Mouse (Mus musculus): Measurements from ENCODE around the gene Dlgap1. TPM values are rescaled to one million over a fixed set of nuclear protein-coding genes. Genes with fewer than 3 reads are reported as not detected.

Gene Dlgap1
- polyA plus RNA-seq, 1 experiment from 2014 or later, result 3.9 TPM

- Histone ChIP-seq H3K9me3 (no peaks in the 10 kb centered on the region), H3K4me3 (no peak overlapping the region), H3K27me3 (no peaks in the 10 kb centered on the region), H3K9ac (no peak overlapping the region), H3K36me3 (no peaks in the 10 kb centered on the region), H3K4me1 (peaks cover 26% of the 10 kb centered on the region), H3K27ac (no peak overlapping the region), H3K4me2 (no peak overlapping the region)
- 93% methylated on average over 5 of the region's 5 CpGs for WGBS
- ATAC-seq (ENCODE audit: insufficient number of reproducible peaks, insufficient read depth, low FRiP score, low TSS enrichment, low read depth), result no peak
These were observed 775.8 kb downstream of the Dlgap1 start for GRCm38 (mm10) chr17:70744570-70745153.

DNA sequence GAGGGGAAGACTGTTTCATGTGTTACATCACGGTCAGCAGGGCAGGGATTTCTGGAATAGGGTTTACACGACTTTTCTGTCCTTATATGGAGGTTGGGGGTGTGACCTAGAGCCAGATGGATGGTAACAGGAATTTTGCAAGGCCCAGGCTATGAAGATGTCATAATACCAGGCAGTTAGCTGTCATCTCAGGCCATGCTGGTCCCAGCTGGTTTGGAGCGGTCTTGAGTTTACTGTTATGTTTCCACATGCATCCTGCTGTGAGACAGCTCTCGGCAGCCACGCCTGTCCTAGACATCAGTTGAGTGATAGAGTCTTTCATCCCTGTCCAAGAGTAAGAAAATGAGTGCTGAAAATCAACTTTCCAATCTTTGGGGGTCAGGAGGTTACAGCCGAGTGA is 776.5 kb downstream of the Dlgap1 start:
- H3K4me3 ChIP-seq, result no peak overlapping the region
- H3K27me3 ChIP-seq, result no peaks in the 10 kb centered on the region
- H3K9me3 ChIP-seq, result no peaks in the 10 kb centered on the region
- no peaks in the 10 kb centered on the region for H3K36me3 ChIP-seq
- no peak overlapping the region for H3K9ac ChIP-seq
- 76% methylated on average over 6 of the region's 6 CpGs for WGBS
- H3K27ac ChIP-seq, result no peak overlapping the region
- H3K4me1 ChIP-seq, result peaks cover 26% of the 10 kb centered on the region
- no peak for ATAC-seq (ENCODE audit: insufficient number of reproducible peaks, insufficient read depth, low FRiP score, low TSS enrichment, low read depth)
- no peak overlapping the region for H3K4me2 ChIP-seq

DNA sequence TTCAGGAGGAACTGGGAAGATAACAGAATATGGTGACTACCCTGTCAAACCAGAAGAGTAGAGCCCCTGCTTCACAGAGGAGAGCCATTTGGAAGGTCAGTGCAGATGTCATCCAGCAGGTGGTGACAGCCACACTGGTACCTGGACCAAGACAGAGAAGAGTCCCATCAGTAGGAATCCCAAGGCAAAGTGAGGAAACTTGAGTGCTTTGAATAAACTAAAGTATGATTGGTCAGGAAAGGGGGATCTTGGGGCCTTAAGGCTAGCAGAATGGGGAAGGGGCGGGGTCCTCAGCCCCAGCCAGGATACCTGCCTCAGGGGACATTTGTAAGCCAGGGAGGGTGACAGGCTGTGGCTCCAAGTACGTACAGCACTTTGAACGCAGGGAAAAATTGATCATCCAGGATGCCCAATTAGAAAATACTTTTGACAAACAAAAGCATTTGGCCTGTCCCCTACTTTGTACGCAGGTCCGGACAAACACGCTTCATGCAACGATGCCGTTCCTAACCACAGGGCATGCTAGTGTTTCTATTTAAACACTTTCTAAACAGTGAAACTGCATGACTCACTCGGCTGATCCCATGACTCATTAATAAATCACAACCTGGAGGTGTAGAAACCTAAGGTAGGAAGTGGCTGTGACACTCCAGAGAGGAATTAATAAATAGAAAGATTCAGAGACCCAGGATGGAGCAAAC is 777.7 kb downstream of the Dlgap1 start:
- WGBS, result 26% methylated on average over 9 of the region's 9 CpGs
- Histone ChIP-seq H3K9ac (no peak overlapping the region), H3K27me3 (no peaks in the 10 kb centered on the region), H3K4me1 (peaks cover 36% of the 10 kb centered on the region), H3K4me2 (peak overlapping the region; percentile 4; the same call in 1 of the 2 replicates), H3K27ac (no peak overlapping the region), H3K9me3 (no peaks in the 10 kb centered on the region), H3K4me3 (no peak overlapping the region), H3K36me3 (no peaks in the 10 kb centered on the region)
- ATAC-seq (ENCODE audit: insufficient number of reproducible peaks, insufficient read depth, low FRiP score, low TSS enrichment, low read depth), result no peak

- Histone ChIP-seq H3K9ac (peak overlapping the region; percentile 65), H3K27me3 (no peaks in the 10 kb centered on the region), H3K4me3 (peak overlapping the region; percentile 37), H3K4me2 (peak overlapping the region; percentile 60), H3K36me3 (no peaks in the 10 kb centered on the region), H3K9me3 (no peaks in the 10 kb centered on the region), H3K4me1 (peaks cover 36% of the 10 kb centered on the region), H3K27ac (peak overlapping the region; percentile 83)
- under 1% methylated on average over 23 of the region's 23 CpGs for WGBS
- ATAC-seq (ENCODE audit: insufficient number of reproducible peaks, insufficient read depth, low FRiP score, low TSS enrichment, low read depth), result no peak
These were observed 779.0 kb downstream of the Dlgap1 start for GRCm38 (mm10) chr17:70747731-70748475.

GRCm38 (mm10) chr17:70748476-70748830 is 779.6 kb downstream of the Dlgap1 start:
- Histone ChIP-seq H3K36me3 (no peaks in the 10 kb centered on the region), H3K4me3 (peak overlapping the region; percentile 37), H3K9me3 (no peaks in the 10 kb centered on the region), H3K4me1 (peaks cover 36% of the 10 kb centered on the region), H3K4me2 (peak overlapping the region; percentile 60), H3K27me3 (no peaks in the 10 kb centered on the region), H3K27ac (peak overlapping the region; percentile 83), H3K9ac (peak overlapping the region; percentile 65)
- no peak for ATAC-seq (ENCODE audit: insufficient number of reproducible peaks, insufficient read depth, low FRiP score, low TSS enrichment, low read depth)
- 6% methylated on average over 10 of the region's 10 CpGs for WGBS

DNA sequence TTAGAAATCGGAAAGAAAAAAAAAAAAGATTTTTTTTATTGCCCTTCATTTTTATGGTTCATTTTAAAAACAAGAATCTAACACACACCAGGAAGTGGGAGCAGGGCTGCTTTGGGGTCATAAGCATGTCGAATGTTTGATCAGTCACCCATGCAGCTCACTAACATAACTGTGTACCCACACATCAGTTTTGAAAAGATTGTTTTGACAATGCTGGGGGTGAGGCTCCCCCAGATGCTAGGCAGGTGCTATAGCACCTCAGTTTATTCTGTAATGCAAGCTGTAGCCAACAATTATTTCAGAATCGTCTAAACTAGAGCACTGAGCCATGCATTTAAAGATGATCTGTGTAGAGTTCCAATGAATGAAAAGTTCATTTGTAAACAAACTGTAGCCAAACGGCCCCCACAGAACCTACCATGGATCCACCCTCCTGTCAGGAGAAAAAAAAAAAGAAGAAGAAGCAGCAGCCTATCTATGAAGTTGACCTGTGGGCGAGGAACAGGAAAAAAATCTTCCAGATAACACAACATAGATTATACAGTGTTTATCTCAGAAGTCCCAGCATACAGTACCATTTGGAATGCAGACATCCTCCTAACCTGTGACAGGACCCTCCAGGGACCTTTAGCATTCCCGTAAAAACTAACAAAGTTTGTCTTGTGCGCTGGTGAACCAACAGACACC is 780.2 kb downstream of the Dlgap1 start:
- ATAC-seq (ENCODE audit: insufficient number of reproducible peaks, insufficient read depth, low FRiP score, low TSS enrichment, low read depth), result no peak

DNA sequence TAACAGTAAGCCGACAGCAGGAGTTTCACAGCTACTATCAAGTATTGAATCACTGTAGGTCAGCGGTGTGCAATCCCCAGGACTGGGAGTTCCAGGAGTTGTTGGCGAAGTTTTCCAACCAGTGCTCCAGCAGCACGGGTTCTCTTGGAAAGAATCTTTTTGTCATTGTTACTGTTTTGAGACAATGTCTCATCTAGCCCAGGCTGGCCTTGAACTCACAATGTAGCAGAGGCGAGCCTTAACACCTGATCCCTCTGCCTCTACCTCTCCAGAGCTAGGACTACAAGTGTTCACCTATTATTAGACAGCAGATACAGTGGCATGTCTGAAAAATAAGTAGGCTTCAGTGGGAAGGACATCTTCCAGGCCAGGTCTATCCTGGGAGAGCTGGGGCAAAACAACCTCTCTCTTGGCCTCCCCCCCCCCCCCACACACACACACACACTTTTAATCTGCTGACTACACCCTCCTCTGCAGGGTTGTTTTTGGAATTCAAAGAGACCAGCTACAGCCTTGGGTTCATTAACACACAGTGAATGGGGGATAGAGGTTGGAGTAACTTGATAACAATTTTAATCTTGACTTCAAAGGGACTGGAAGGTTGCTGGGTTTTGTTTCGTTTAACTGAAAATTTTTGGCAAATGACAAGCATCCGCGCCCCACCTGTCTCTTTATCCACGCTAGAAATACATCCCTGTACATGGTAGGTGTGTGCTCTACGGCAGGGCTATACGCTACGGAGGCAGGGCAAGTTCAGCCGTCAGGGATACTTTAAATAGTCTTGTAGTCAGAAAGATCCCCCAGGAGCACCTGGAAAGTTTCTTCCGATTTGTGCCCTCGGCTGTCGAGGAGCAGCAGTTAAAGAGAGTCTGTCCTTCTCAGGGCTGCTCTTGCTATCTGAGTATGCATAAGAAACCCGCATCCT is 781.6 kb downstream of the Dlgap1 start:
- peaks cover 36% of the 10 kb centered on the region for H3K4me1 ChIP-seq
- no peaks in the 10 kb centered on the region for H3K27me3 ChIP-seq
- WGBS, result 36% methylated on average over 17 of the region's 17 CpGs
- peak overlapping the region; percentile 67; the same call in 1 of the 2 replicates for H3K9ac ChIP-seq
- H3K9me3 ChIP-seq, result no peaks in the 10 kb centered on the region
- H3K27ac ChIP-seq, result peak overlapping the region; percentile 68; the same call in 1 of the 2 replicates
- peak overlapping the region; percentile 58 for H3K4me2 ChIP-seq
- no peaks in the 10 kb centered on the region for H3K36me3 ChIP-seq
- H3K4me3 ChIP-seq, result peak overlapping the region; percentile 40
- no peak for ATAC-seq (ENCODE audit: insufficient number of reproducible peaks, insufficient read depth, low FRiP score, low TSS enrichment, low read depth)

More for the DNA sequence above, 780.2 kb downstream of the Dlgap1 start:
- Histone ChIP-seq H3K27ac (no peak overlapping the region; the same call in 1 of the 2 replicates), H3K36me3 (no peaks in the 10 kb centered on the region), H3K4me3 (no peak overlapping the region), H3K27me3 (no peaks in the 10 kb centered on the region), H3K4me2 (no peak overlapping the region), H3K9me3 (no peaks in the 10 kb centered on the region), H3K9ac (no peak overlapping the region), H3K4me1 (peaks cover 36% of the 10 kb centered on the region)
- WGBS, result 46% methylated on average over 7 of the region's 7 CpGs

DNA sequence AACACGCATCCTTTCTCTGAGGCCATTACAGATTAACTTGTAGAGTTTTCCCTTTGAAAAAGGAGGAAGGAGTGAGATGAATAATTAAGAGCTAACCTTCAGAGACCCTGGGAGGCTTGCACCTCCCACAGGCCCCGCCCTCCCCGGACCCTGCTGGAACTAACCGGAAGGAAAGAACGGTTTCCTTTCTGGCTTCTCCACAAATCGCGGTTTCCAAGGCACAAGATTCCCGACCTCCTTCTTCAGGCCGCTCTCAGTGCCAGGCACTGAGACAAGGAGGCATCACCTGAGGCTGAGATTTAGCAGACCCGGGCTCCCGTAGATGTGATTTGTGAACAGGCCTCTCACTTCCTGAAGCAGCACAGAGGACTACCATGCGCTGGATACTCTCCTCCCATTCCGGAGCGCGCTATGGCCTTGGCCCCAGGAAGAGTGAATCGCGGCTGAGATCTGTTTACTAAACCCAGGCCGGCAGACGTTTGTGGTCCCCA is 782.3 kb downstream of the Dlgap1 start:
- Histone ChIP-seq H3K27me3 (no peaks in the 10 kb centered on the region), H3K36me3 (no peaks in the 10 kb centered on the region), H3K9ac (peak overlapping the region; percentile 67), H3K4me3 (peak overlapping the region; percentile 40), H3K4me1 (peaks cover 43% of the 10 kb centered on the region), H3K4me2 (peak overlapping the region; percentile 58), H3K9me3 (no peaks in the 10 kb centered on the region), H3K27ac (peak overlapping the region; percentile 68)
- ATAC-seq (ENCODE audit: insufficient number of reproducible peaks, insufficient read depth, low FRiP score, low TSS enrichment, low read depth), result no peak
- WGBS, result 6% methylated on average over 19 of the region's 19 CpGs

DNA sequence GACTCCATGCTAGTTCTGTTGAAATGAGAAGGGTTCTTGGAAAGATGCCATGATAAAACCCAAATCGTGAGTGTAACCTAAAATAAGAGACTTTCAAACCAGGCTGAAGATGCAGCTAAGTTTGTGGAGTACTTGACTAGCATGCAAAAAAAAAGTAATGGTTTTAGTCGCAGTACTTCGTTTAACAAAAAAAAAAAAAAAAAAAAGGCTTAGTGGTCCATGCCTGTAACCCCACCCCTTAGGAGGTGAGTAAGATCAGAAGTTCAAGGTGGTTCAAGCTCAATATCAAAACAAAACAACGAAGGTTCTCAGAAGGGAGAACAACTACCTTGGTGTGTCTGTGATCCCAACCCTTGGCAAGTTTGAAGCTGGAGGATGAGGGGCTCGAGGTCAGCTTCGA is 782.8 kb downstream of the Dlgap1 start:
- peak overlapping the region; percentile 67 for H3K9ac ChIP-seq
- peaks cover 39% of the 10 kb centered on the region for H3K4me1 ChIP-seq
- H3K9me3 ChIP-seq, result no peaks in the 10 kb centered on the region
- H3K27me3 ChIP-seq, result no peaks in the 10 kb centered on the region
- peak overlapping the region; percentile 40 for H3K4me3 ChIP-seq
- peak overlapping the region; percentile 58 for H3K4me2 ChIP-seq
- ATAC-seq (ENCODE audit: insufficient number of reproducible peaks, insufficient read depth, low FRiP score, low TSS enrichment, low read depth), result no peak
- H3K27ac ChIP-seq, result peak overlapping the region; percentile 68
- WGBS, result 57% methylated on average over 6 of the region's 6 CpGs
- H3K36me3 ChIP-seq, result no peaks in the 10 kb centered on the region

GRCm38 (mm10) chr17:70753444-70754032 is 784.7 kb downstream of the Dlgap1 start:
- H3K4me3 ChIP-seq, result no peak overlapping the region
- H3K27me3 ChIP-seq, result no peaks in the 10 kb centered on the region
- H3K4me1 ChIP-seq, result peaks cover 25% of the 10 kb centered on the region
- no peak overlapping the region for H3K27ac ChIP-seq
- H3K36me3 ChIP-seq, result no peaks in the 10 kb centered on the region
- H3K9me3 ChIP-seq, result no peaks in the 10 kb centered on the region
- no peak for ATAC-seq (ENCODE audit: insufficient number of reproducible peaks, insufficient read depth, low FRiP score, low TSS enrichment, low read depth)
- no peak overlapping the region for H3K4me2 ChIP-seq
- no peak overlapping the region for H3K9ac ChIP-seq
- WGBS, result 59% methylated on average over 13 of the region's 13 CpGs
